Mouse (Mus musculus) stomach, embryonic 16.5 days (tissue): ENCODE results near the gene Tespa1. TPM values are rescaled to one million over a fixed set of nuclear protein-coding genes. Genes with fewer than 3 reads are reported as not detected.
"Not testable (repeated sequence)": the region's sequence is repeated elsewhere in the genome, so short reads cannot be mapped to it uniquely, and the experiment has no call there.

Experiments used
- ATAC-seq: fragments of 200-750 bp; cut with Nextera tagmentation; 2 replicates; pipeline ENCODE4 v1.8.0; 2017; ENCODE audit warnings: moderate number of reproducible peaks, moderate TSS enrichment; ENCODE audit not compliant: insufficient read depth, low FRiP score
- H3K27ac ChIP-seq: fragments of 300-500 bp; sonication (generic); 2 replicates; pipeline ENCODE4 v1.5.1; 2014; ENCODE audit warnings: low read length
- H3K27me3 ChIP-seq: fragments of 300-500 bp; sonication (generic); 2 replicates; pipeline ENCODE4 v1.6.1; 2014; ENCODE audit warnings: low read length, control low read depth, mixed read lengths; ENCODE audit not compliant: control insufficient read depth, insufficient read depth
- H3K36me3 ChIP-seq: fragments of 300-500 bp; sonication (generic); 2 replicates; pipeline ENCODE4 v1.6.1; 2014; ENCODE audit warnings: low read length; ENCODE audit not compliant: control insufficient read depth, insufficient read depth
- H3K4me1 ChIP-seq: fragments of 300-500 bp; sonication (generic); 2 replicates; pipeline ENCODE4 v1.6.1; 2014; ENCODE audit warnings: low read length, control low read depth, mixed read lengths; ENCODE audit not compliant: control insufficient read depth, insufficient read depth
- H3K4me2 ChIP-seq: fragments of 300-500 bp; sonication (generic); 2 replicates; pipeline ENCODE4 v1.6.1; 2014; ENCODE audit warnings: low read depth, low read length, mixed read lengths
- H3K4me3 ChIP-seq: fragments of 300-500 bp; sonication (generic); replicated peaks from 2 replicates; pipeline ENCODE4 v1.5.1; 2014; ENCODE audit warnings: mild to moderate bottlenecking, low read length
- H3K9ac ChIP-seq: fragments of 300-500 bp; sonication (generic); 2 replicates; pipeline ENCODE4 v1.6.1; 2014; ENCODE audit warnings: low read length
- H3K9me3 ChIP-seq: fragments of 300-500 bp; sonication (generic); replicated peaks from 2 replicates; pipeline ENCODE4 v1.6.1; 2016; ENCODE audit warnings: low read length, control low read depth; ENCODE audit not compliant: control insufficient read depth
- WGBS: fragments of 180-500 bp; shearing (Covaris S2); extraction: QIAGEN DNeasy Blood & Tissue Kit; methylation state at CpG from one replicate; pipeline ENCODE4 v1.1.7; 2014; 5-methylcytosine and 5-hydroxymethylcytosine counted together
- polyA plus RNA-seq: library from polyadenylated mRNA; unstranded; fragments of >200 nt; fragmentation: Nextera tagmentation; extraction: Ambion mirVana; gene quantifications from 2 replicates; pipeline ENCODE4 v1.2.1, GENCODE M21; 2015

Tespa1 gene
- polyA plus RNA-seq, 1 experiment from 2014 or later = 1.6 TPM

DNA sequence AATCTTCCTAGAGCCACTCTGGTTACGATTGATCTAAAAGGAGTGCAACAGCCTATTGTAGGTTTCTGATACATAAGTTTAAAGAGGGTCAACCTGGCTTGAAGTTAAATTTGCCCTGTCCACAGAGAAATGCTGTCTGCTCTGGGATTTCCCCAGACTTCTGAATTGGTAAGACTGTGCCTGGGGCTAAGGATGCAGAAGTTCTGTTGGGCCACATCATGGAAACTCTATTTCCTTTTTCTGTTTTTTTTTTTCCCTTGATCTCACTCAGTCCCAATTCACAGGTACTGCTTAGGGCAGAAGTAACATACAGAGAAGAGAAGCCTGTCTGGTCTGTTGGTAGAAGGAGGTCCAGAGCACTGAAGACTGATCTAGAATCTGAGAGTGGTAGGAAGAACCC is 8.0 kb downstream of the Tespa1 start:
- H3K4me3 ChIP-seq = no peak overlapping the region
- no peaks in the 10 kb centered on the region for H3K9me3 ChIP-seq
- H3K27ac ChIP-seq = no peak overlapping the region
- H3K36me3 ChIP-seq = no peaks in the 10 kb centered on the region
- no peak overlapping the region for H3K9ac ChIP-seq
- H3K27me3 ChIP-seq = no peaks in the 10 kb centered on the region
- H3K4me1 ChIP-seq = no peaks in the 10 kb centered on the region
- H3K4me2 ChIP-seq = no peak overlapping the region
- no peak for ATAC-seq
- 95% methylated on average over 1 of the region's 1 CpGs for WGBS

- WGBS = 76% methylated on average over 1 of the region's 1 CpGs
These were observed 13.7 kb downstream of the Tespa1 start for GRCm38 (mm10) chr10:130336385-130336784.

DNA sequence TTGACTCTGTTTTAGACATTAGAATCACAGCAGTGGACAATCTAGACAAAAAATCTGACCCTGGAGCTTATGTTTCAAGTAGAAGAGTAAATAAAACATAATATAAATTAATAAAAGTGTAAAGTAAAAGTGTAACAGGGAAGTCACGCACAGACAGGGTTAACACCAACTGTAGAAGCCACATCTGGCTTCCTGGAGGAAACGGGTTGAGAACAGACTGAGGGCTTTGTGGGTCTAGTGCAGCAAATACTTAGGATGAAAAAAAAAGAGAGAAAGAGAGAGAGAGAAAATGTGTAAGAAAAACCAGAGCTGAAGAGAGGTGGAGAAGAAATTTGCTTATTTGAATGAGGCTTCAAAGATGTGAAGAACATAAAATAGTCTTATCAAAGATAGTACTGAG is 14.9 kb downstream of the Tespa1 start:
- Histone ChIP-seq H3K27me3 (no peaks in the 10 kb centered on the region), H3K36me3 (no peaks in the 10 kb centered on the region), H3K9me3 (no peaks in the 10 kb centered on the region), H3K9ac (no peak overlapping the region), H3K4me1 (no peaks in the 10 kb centered on the region), H3K27ac (no peak overlapping the region), H3K4me2 (no peak overlapping the region), H3K4me3 (no peak overlapping the region)
- ATAC-seq = no peak
- WGBS = 55% methylated on average over 2 of the region's 2 CpGs

More at GRCm38 (mm10) chr10:130336385-130336784, 13.7 kb downstream of the Tespa1 start:
- Histone ChIP-seq H3K27me3 (no peaks in the 10 kb centered on the region), H3K36me3 (no peaks in the 10 kb centered on the region), H3K27ac (no peak overlapping the region), H3K4me3 (no peak overlapping the region), H3K9ac (no peak overlapping the region), H3K4me1 (no peaks in the 10 kb centered on the region), H3K9me3 (no peaks in the 10 kb centered on the region), H3K4me2 (no peak overlapping the region)
- no peak for ATAC-seq

GRCm38 (mm10) chr10:130340050-130340449 is 17.4 kb downstream of the Tespa1 start:
- H3K36me3 ChIP-seq, H3K4me3 ChIP-seq, H3K4me2 ChIP-seq, H3K4me1 ChIP-seq, H3K9me3 ChIP-seq, H3K27ac ChIP-seq, H3K27me3 ChIP-seq, ATAC-seq, H3K9ac ChIP-seq: not testable (repeated sequence)
- WGBS = 85% methylated on average over 4 of the region's 4 CpGs

GRCm38 (mm10) chr10:130344056-130344455 is 21.4 kb downstream of the Tespa1 start:
- H3K9ac ChIP-seq = no peak overlapping the region
- no peaks in the 10 kb centered on the region for H3K27me3 ChIP-seq
- H3K4me1 ChIP-seq = no peaks in the 10 kb centered on the region
- no peak for ATAC-seq
- H3K27ac ChIP-seq = no peak overlapping the region
- H3K4me3 ChIP-seq = no peak overlapping the region
- no peaks in the 10 kb centered on the region for H3K36me3 ChIP-seq
- 88% methylated on average over 1 of the region's 1 CpGs for WGBS
- no peak overlapping the region for H3K4me2 ChIP-seq
- no peaks in the 10 kb centered on the region for H3K9me3 ChIP-seq

DNA sequence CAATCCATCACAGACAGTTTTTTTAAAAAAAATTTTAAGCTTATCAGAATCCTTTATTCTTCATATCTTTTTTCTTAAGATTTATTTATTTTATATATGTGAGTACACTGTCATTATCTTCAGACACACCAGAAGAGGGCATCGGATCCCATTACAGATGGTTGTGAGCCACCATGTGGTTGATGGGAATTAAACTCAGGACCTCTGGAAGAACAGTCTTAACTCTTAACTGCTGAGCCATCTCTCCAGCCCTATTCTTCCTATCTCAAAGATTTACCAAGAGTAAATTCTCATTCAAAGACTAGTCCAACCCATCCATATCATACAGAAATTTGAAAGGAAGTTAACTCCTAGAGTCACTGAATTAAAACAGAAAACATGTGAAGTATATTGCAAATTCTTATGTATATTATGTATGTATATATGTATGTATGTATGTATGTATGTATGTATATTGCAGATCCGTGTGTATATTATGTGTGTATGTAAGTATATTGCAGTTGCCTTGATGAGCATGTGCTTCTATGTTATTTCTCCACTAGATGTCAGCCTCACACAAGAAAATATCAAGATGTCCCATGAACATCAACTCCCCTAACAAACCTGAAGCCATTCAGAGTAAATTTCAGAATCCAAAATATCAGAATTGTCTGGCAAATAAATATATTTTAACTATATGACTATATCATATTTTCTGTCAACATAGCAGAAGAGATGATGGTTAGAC is 40.9 kb downstream of the Tespa1 start:
- no peak for ATAC-seq
- Histone ChIP-seq H3K9me3 (no peaks in the 10 kb centered on the region), H3K9ac (no peak overlapping the region), H3K36me3 (no peaks in the 10 kb centered on the region), H3K4me1 (no peaks in the 10 kb centered on the region), H3K4me3 (no peak overlapping the region), H3K27ac (no peak overlapping the region), H3K4me2 (no peak overlapping the region), H3K27me3 (no peaks in the 10 kb centered on the region)
- 59% methylated on average over 2 of the region's 2 CpGs for WGBS

DNA sequence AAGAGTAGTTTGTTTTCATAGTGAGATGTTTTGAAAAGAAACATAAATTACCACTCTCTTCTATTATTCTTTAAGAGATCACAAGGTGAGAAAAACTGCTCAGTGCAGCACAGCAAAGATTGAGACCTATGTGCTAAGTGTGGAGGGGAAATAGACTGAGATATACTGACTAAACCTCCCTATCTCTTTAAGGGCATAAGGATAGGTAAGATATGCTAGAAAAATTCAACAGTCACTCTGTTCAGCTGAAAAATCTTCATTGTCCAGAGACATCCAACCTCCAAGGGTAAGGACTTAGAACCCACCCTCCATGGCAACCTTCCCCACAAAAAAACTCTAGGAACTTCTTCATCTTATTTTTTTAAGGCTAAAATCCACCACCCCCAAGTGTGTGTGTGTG is 42.1 kb downstream of the Tespa1 start:
- no peak for ATAC-seq
- H3K36me3 ChIP-seq = no peaks in the 10 kb centered on the region

DNA sequence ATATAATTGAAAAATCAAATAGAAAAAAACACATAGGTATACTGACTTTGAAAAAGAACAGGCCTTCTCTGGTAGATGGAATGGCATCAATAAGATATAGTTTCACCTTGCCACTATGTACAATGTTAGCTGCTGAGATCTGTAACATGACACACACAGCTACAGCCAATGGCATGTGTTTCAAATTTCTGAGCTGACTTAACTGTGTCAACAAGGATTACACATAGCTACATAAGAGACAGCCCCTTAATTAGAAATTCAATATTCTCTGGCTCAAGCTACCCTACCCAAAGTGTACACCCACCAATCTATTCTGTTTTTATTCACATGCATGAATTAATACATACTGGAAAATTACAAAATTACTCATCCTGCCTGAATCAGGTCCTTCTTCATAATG is 45.7 kb downstream of the Tespa1 start:
- no peak for ATAC-seq
- Histone ChIP-seq H3K4me3 (no peak overlapping the region), H3K36me3 (no peaks in the 10 kb centered on the region), H3K9me3 (no peaks in the 10 kb centered on the region), H3K4me2 (no peak overlapping the region), H3K27ac (no peak overlapping the region), H3K27me3 (no peaks in the 10 kb centered on the region), H3K4me1 (no peaks in the 10 kb centered on the region), H3K9ac (no peak overlapping the region)

More for the DNA sequence above, 42.1 kb downstream of the Tespa1 start:
- Histone ChIP-seq H3K4me2 (no peak overlapping the region), H3K27ac (no peak overlapping the region), H3K4me1 (no peaks in the 10 kb centered on the region), H3K9ac (no peak overlapping the region), H3K9me3 (no peaks in the 10 kb centered on the region), H3K4me3 (no peak overlapping the region), H3K27me3 (no peaks in the 10 kb centered on the region)

- H3K27me3 ChIP-seq = no peaks in the 10 kb centered on the region
- H3K9me3 ChIP-seq = no peaks in the 10 kb centered on the region
- H3K36me3 ChIP-seq = no peaks in the 10 kb centered on the region
- ATAC-seq = no peak
- no peaks in the 10 kb centered on the region for H3K4me1 ChIP-seq
- 84% methylated on average over 2 of the region's 2 CpGs for WGBS
- no peak overlapping the region for H3K9ac ChIP-seq
- H3K27ac ChIP-seq = no peak overlapping the region
- no peak overlapping the region for H3K4me3 ChIP-seq
- no peak overlapping the region for H3K4me2 ChIP-seq
These were observed 47.5 kb downstream of the Tespa1 start for GRCm38 (mm10) chr10:130370005-130370682.
